Mouse (Mus musculus) ES-E14 (cell line): ENCODE results near the gene Gm21915. TPM values are rescaled to one million over a fixed set of nuclear protein-coding genes. Genes with fewer than 3 reads are reported as not detected.

Experiments used
- DNase-seq: peaks from one replicate; pipeline ENCODE4 v3.0.0-alpha.2; 2013; ENCODE audit warnings: low read depth, low spot score
- H3K27ac ChIP-seq: 2 replicates; pipeline ENCODE4 v1.5.1; 2012; ENCODE audit warnings: low read depth, mild to moderate bottlenecking, low read length, moderate library complexity, mixed read lengths; ENCODE audit not compliant: poor library complexity, insufficient read depth, severe bottlenecking
- H3K36me3 ChIP-seq: 2 replicates; pipeline ENCODE4 v1.6.1; 2012; ENCODE audit warnings: mild to moderate bottlenecking, low read length, moderate library complexity, mixed read lengths; ENCODE audit not compliant: control insufficient read depth, poor library complexity, insufficient read depth, severe bottlenecking
- H3K4me1 ChIP-seq, 2 experiments: fragments of 150-350 bp in 1 of 2; sonication (generic) in 1 of 2; 2 replicates each; pipeline ENCODE4 v1.6.1; 2012; ENCODE audit warnings: low read length in 2 of 2, mild to moderate bottlenecking in 1 of 2, mixed read lengths in 1 of 2; ENCODE audit not compliant: control insufficient read depth in 2 of 2, insufficient read depth in 2 of 2, poor library complexity in 1 of 2
- H3K4me3 ChIP-seq, 2 experiments: fragments of 150-350 bp in 1 of 2; sonication (generic) in 1 of 2; 2 replicates each; pipeline ENCODE4 v1.5.1; 2012; ENCODE audit warnings: low read length in 2 of 2, low read depth in 1 of 2, mild to moderate bottlenecking in 1 of 2, mixed read lengths in 1 of 2; ENCODE audit not compliant: insufficient read depth in 1 of 2, poor library complexity in 1 of 2, severe bottlenecking in 1 of 2
- H3K9ac ChIP-seq: 2 replicates; pipeline ENCODE4 v1.6.1; 2012; ENCODE audit warnings: low read depth, mild to moderate bottlenecking, low read length, mixed read lengths; ENCODE audit not compliant: poor library complexity, insufficient read depth, severe bottlenecking
- H3K9me3 ChIP-seq: fragments of 150-350 bp; sonication (generic); 2 replicates; pipeline ENCODE4 v1.6.1; 2012; ENCODE audit warnings: low read depth, mild to moderate bottlenecking, low read length; ENCODE audit not compliant: control insufficient read depth, insufficient read depth
- CHD2 ChIP-seq: IDR thresholded peaks from 2 replicates; pipeline ENCODE4 v1.6.1; 2014; ENCODE audit warnings: mild to moderate bottlenecking, low read depth, low read length, inconsistent platforms
- HCFC1 ChIP-seq: IDR thresholded peaks from 2 replicates; pipeline ENCODE4 v1.6.1; 2012; ENCODE audit warnings: low read length, inconsistent platforms, borderline replicate concordance; ENCODE audit not compliant: insufficient read depth
- MAFK ChIP-seq: IDR thresholded peaks from 2 replicates; pipeline ENCODE4 v1.6.1; 2014; ENCODE audit warnings: mild to moderate bottlenecking, low read depth, low read length, inconsistent platforms; ENCODE audit not compliant: insufficient read depth
- ZC3H11A ChIP-seq: IDR thresholded peaks from 2 replicates; pipeline ENCODE4 v1.6.1; 2012; ENCODE audit warnings: low read depth, mild to moderate bottlenecking, inconsistent platforms, low read length, borderline replicate concordance
- ZNF384 ChIP-seq: IDR thresholded peaks from 2 replicates; pipeline ENCODE4 v1.6.1; 2012; ENCODE audit warnings: low read depth, low read length, inconsistent platforms
- in situ Hi-C, 2 experiments: fragments of 600-800 bp; cut with MboI; formaldehyde crosslinking; loops; one replicate each; pipeline ENCODE4 v1.15.1; 2025; ENCODE audit warnings: low sequenced_read_pairs in 2 of 2, inconsistent platforms in 1 of 2; ENCODE audit not compliant: unreplicated experiment in 2 of 2
- total RNA-seq: library from RNA; depleted of rRNA; stranded (reverse); fragments of 300-350 nt; gene quantifications from 2 replicates; pipeline ENCODE4 v1.2.3, GENCODE M21; 2012

The Gm21915 gene
- total RNA-seq, 1 experiment, result 0.71 TPM

DNA sequence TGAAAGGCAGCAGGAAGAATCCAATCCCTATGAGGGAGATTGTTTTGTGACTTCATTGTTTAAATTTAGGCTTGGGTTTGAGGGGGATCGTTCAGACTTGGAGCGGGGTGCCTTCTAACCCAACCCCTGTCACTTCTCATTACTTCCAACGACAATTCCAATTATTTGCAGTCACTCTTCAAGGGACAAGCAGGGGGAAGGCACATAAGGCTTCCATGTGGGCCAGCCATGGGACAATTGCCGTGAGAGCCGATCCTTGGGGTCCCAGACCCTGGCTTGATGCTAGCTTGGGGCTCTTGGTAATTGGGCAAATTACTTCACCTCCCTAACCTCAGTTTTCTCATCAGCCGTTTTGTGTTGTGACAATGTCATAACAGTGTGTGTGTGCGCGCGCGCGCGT lies 23.9 kb downstream of the Gm21915 start:
- H3K9me3 ChIP-seq, result no peaks in the 10 kb centered on the region
- no peak for DNase-seq
- H3K9ac ChIP-seq, result no peak overlapping the region
- no peak for TF ChIP-seq HCFC1
- no peak for TF ChIP-seq ZC3H11A
- no peak for TF ChIP-seq MAFK
- no peak for TF ChIP-seq ZNF384
- TF ChIP-seq CHD2, result no peak
- no peak overlapping the region for H3K27ac ChIP-seq
- H3K4me3 ChIP-seq, result no peak overlapping the region
- no peaks in the 10 kb centered on the region for H3K36me3 ChIP-seq
- H3K4me1 ChIP-seq, result no peaks in the 10 kb centered on the region
- in situ Hi-C loops, result no loop called here

DNA sequence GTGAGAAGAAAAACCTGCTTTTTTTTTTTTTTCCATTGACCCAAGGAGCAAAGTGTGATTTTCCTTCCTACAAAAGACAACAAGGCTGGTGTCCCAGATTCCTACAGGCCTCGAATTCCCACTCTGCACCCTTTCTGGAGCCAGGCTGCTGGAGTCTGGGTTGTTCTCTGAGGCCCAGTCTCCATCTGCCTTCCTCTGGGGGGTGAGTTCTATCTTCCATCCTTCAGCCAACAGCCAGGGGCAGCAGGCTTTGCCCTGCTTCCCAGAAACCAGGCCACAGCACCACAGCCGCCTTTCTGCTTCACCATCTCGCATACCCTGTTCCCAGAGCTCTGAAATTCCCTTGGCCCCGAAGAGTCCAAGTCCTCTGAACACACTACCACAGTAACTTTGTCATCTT lies 25.7 kb downstream of the Gm21915 start:
- no peak for TF ChIP-seq HCFC1
- no peak for TF ChIP-seq CHD2
- no peak for TF ChIP-seq ZNF384
- no peak for TF ChIP-seq MAFK
- no peak for TF ChIP-seq ZC3H11A
- Histone ChIP-seq H3K9ac (no peak overlapping the region), H3K36me3 (no peaks in the 10 kb centered on the region), H3K9me3 (no peaks in the 10 kb centered on the region), H3K4me3 (no peak overlapping the region), H3K4me1 (no peaks in the 10 kb centered on the region), H3K27ac (no peak overlapping the region)
- in situ Hi-C loops, result no loop called here
- no peak for DNase-seq

DNA sequence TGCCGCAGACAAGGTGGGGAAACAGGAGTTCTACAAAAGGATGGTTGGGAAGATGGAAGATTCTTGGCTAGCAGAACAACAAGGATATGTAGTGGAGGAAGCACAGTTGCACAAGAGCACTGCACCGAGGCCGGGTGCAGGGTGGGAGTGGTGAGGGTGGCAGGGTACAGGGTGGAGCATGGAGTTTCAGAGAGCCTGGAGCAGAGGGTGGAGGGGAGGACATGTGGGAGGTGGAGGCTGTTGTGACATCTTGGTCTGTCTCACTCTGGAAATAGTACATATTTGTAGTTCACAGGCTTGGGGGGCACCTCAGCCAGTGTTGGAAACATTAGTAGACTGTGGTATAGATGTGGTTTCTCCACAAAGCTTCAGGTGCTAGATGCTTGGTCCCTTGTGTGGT lies 28.8 kb downstream of the Gm21915 start:
- Histone ChIP-seq H3K4me3 (no peak overlapping the region), H3K9ac (no peak overlapping the region), H3K4me1 (no peaks in the 10 kb centered on the region), H3K36me3 (no peaks in the 10 kb centered on the region), H3K9me3 (no peaks in the 10 kb centered on the region), H3K27ac (no peak overlapping the region)
- no peak for DNase-seq
- no peak for TF ChIP-seq CHD2
- no peak for TF ChIP-seq MAFK
- TF ChIP-seq HCFC1, result no peak
- no peak for TF ChIP-seq ZC3H11A
- no peak for TF ChIP-seq ZNF384
- in situ Hi-C loops, result no loop called here

DNA sequence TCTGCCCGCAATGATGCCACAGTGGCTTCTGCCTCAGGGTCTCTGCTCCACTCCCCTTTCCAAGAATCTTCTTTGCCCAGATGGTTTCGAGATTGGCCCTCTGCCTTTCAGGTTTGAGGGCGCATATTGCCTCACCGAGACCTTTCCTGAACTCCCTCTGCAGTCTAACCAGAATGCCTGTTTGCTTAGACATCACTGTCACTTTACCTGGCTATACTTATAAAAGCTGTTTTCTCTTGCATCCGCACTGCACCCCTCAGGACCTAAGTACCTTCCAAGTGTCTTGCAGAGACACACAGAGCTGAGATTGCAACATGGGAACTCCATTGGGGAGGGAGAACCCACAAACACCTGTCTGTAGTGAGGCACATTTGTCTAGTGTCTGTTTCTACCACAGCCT lies 29.8 kb downstream of the Gm21915 start:
- no peak for TF ChIP-seq HCFC1
- TF ChIP-seq CHD2, result no peak
- Histone ChIP-seq H3K36me3 (no peaks in the 10 kb centered on the region), H3K27ac (no peak overlapping the region), H3K9me3 (no peaks in the 10 kb centered on the region), H3K4me1 (no peaks in the 10 kb centered on the region), H3K9ac (no peak overlapping the region), H3K4me3 (no peak overlapping the region)
- no peak for DNase-seq
- in situ Hi-C loops, result no loop called here
